Comparison of ENCODE assay signal across 8 mouse cellular contexts in genomic region chr4:43442456-43443361, GRCm38 (mm10). TPM values are rescaled to one million over a fixed set of nuclear protein-coding genes. Genes with fewer than 3 reads are reported as not detected.
DNase-seq lines count a peak whose midpoint lies in the region; ATAC-seq lines count a peak whose summit lies in the region.

No protein-coding gene starts in this region.

- DNase-seq in 416B (ENCODE audit: low read depth): peak; percentile 77
- peak; percentile 61 for DNase-seq in adrenal gland, adult 8-10 months
- peak; percentile 84 for DNase-seq in embryonic facial prominence, embryonic 10.5 days (ENCODE audit: low spot score)
- peak; percentile 85 for DNase-seq in heart, embryonic 10.5 days (ENCODE audit: low spot score)
- DNase-seq in liver, embryonic 11.5 days (ENCODE audit: low spot score): peak; percentile 78
- peak; percentile 81 for DNase-seq in naive thymus-derived CD4-positive, alpha-beta T cell, adult 2 months (ENCODE audit: low read depth)

- under 1% methylated on average over 88 of the region's 88 CpGs for WGBS in embryonic facial prominence, embryonic 10.5 days
- WGBS in heart, embryonic 10.5 days: under 1% methylated on average over 86 of the region's 88 CpGs
- WGBS in kidney, embryonic 15.5 days: under 1% methylated on average over 77 of the region's 88 CpGs
- WGBS in liver, embryonic 11.5 days: under 1% methylated on average over 88 of the region's 88 CpGs
- 0% methylated on average over 56 of the region's 88 CpGs for WGBS in stomach, embryonic 14.5 days

- peaks cover 30% of the 10 kb centered on the region for H3K36me3 ChIP-seq in embryonic facial prominence, embryonic 10.5 days (replicated peaks)
- peaks cover 30% of the 10 kb centered on the region for H3K36me3 ChIP-seq in heart, embryonic 10.5 days
- H3K36me3 ChIP-seq in kidney, embryonic 15.5 days: peaks cover 30% of the 10 kb centered on the region
- peaks cover 2% of the 10 kb centered on the region; the same call in 1 of the 2 replicates for H3K36me3 ChIP-seq in liver, embryonic 11.5 days (ENCODE audit: control insufficient read depth, insufficient read depth, low read length)
- H3K36me3 ChIP-seq in stomach, embryonic 14.5 days (ENCODE audit: control insufficient read depth, insufficient read depth, low read length): peaks cover 33% of the 10 kb centered on the region

- H3K4me2 ChIP-seq in kidney, embryonic 15.5 days: peak overlapping the region; percentile 95
- H3K4me2 ChIP-seq in liver, embryonic 11.5 days: peak overlapping the region; percentile 88
- peak overlapping the region; percentile 97 for H3K4me2 ChIP-seq in stomach, embryonic 14.5 days (replicated peaks; ENCODE audit: low read depth, low read length)

- H3K27me3 ChIP-seq in embryonic facial prominence, embryonic 10.5 days (replicated peaks; ENCODE audit: low read depth, poor library complexity, severe bottlenecking): 0 out of 2 replicates have a peak, but pooled peaks cover 14% of the 10 kb centered on the region
- no peaks in the 10 kb centered on the region for H3K27me3 ChIP-seq in heart, embryonic 10.5 days (ENCODE audit: insufficient read depth, poor library complexity, severe bottlenecking)
- H3K27me3 ChIP-seq in kidney, embryonic 15.5 days: no peaks in the 10 kb centered on the region
- H3K27me3 ChIP-seq in liver, embryonic 11.5 days (replicated peaks; ENCODE audit: control insufficient read depth, insufficient read depth, low read length): no peaks in the 10 kb centered on the region; the same call in none of the 2 replicates
- H3K27me3 ChIP-seq in stomach, embryonic 14.5 days (ENCODE audit: control insufficient read depth, insufficient read depth, low read length): no peaks in the 10 kb centered on the region

- peak; percentile 71 for ATAC-seq in kidney, embryonic 15.5 days (replicated peaks; ENCODE audit: low FRiP score)
- peak; percentile 72 for ATAC-seq in liver, embryonic 11.5 days (replicated peaks; ENCODE audit: low FRiP score)
- peak; percentile 66 for ATAC-seq in stomach, embryonic 14.5 days (ENCODE audit: insufficient number of reproducible peaks, insufficient read depth, low FRiP score, low read depth)

- no peaks in the 10 kb centered on the region for H3K9me3 ChIP-seq in embryonic facial prominence, embryonic 10.5 days
- H3K9me3 ChIP-seq in heart, embryonic 10.5 days: no peaks in the 10 kb centered on the region
- no peaks in the 10 kb centered on the region for H3K9me3 ChIP-seq in kidney, embryonic 15.5 days (replicated peaks)
- no peaks in the 10 kb centered on the region for H3K9me3 ChIP-seq in liver, embryonic 11.5 days (ENCODE audit: control insufficient read depth, low read length)
- no peaks in the 10 kb centered on the region for H3K9me3 ChIP-seq in stomach, embryonic 14.5 days (ENCODE audit: control insufficient read depth, low read depth, low read length)

- peaks cover 12% of the 10 kb centered on the region for H3K4me1 ChIP-seq in embryonic facial prominence, embryonic 10.5 days
- H3K4me1 ChIP-seq in heart, embryonic 10.5 days: peaks cover 12% of the 10 kb centered on the region
- H3K4me1 ChIP-seq in kidney, embryonic 15.5 days: peaks cover 16% of the 10 kb centered on the region
- H3K4me1 ChIP-seq in liver, embryonic 11.5 days (replicated peaks; ENCODE audit: control insufficient read depth, insufficient read depth, low read length): 0 out of 2 replicates have a peak, but pooled peaks cover 8% of the 10 kb centered on the region
- peaks cover 8% of the 10 kb centered on the region for H3K4me1 ChIP-seq in stomach, embryonic 14.5 days (ENCODE audit: control insufficient read depth, insufficient read depth, low read length)

- peak overlapping the region; percentile 93 for H3K27ac ChIP-seq in embryonic facial prominence, embryonic 10.5 days (replicated peaks)
- H3K27ac ChIP-seq in heart, embryonic 10.5 days: peak overlapping the region; percentile 96
- H3K27ac ChIP-seq in kidney, embryonic 15.5 days: peak overlapping the region; percentile 97
- H3K27ac ChIP-seq in liver, embryonic 11.5 days (ENCODE audit: low read depth, low read length): peak overlapping the region; percentile 84
- H3K27ac ChIP-seq in stomach, embryonic 14.5 days (ENCODE audit: low read length): peak overlapping the region; percentile 90

- peak overlapping the region; percentile 92 for H3K4me3 ChIP-seq in embryonic facial prominence, embryonic 10.5 days
- peak overlapping the region; percentile 96 for H3K4me3 ChIP-seq in heart, embryonic 10.5 days
- H3K4me3 ChIP-seq in kidney, embryonic 15.5 days (replicated peaks): peak overlapping the region; percentile 99
- H3K4me3 ChIP-seq in liver, embryonic 11.5 days (ENCODE audit: low read depth, low read length): peak overlapping the region; percentile 72
- peak overlapping the region; percentile 87 for H3K4me3 ChIP-seq in stomach, embryonic 14.5 days (ENCODE audit: low read depth, low read length)

- H3K9ac ChIP-seq in kidney, embryonic 15.5 days: peak overlapping the region; percentile 99
- H3K9ac ChIP-seq in liver, embryonic 11.5 days (ENCODE audit: low read depth, low read length): peak overlapping the region; percentile 84
- H3K9ac ChIP-seq in stomach, embryonic 14.5 days (replicated peaks; ENCODE audit: low read depth, low read length): peak overlapping the region; percentile 95

RNA-seq across cellular contexts. Expression of gene Tesk1, which starts 1.0 kb away (rescaled TPM):
- total RNA-seq in adrenal gland, adult 8-10 months (2022): 10 to 100 TPM; 55.1 to 64.9 (median 59.3) TPM
- 6.9 and 9.2 TPM in 2 replicates for polyA plus RNA-seq in embryonic facial prominence, embryonic 10.5 days (2016; fragmentation: Nextera tagmentation; extraction: Ambion mirVana)
- polyA plus RNA-seq in heart, embryonic 10.5 days (2016; fragmentation: Nextera tagmentation; extraction: Ambion mirVana): 5.0 and 6.3 TPM in 2 replicates
- polyA plus RNA-seq in kidney, embryonic 15.5 days (2015; fragmentation: Nextera tagmentation; extraction: Ambion mirVana): 5.9 and 7.4 TPM in 2 replicates
- polyA plus RNA-seq in liver, embryonic 11.5 days (2014; fragmentation: Nextera tagmentation; extraction: Ambion mirVana): 4.3 TPM in 2 replicates
- polyA plus RNA-seq in stomach, embryonic 14.5 days (2014; fragmentation: Nextera tagmentation; extraction: Ambion mirVana): 5.4 and 7.1 TPM in 2 replicates

RNA-seq across cellular contexts. Expression of gene Cd72, which starts 11.7 kb away (rescaled TPM):
- total RNA-seq in adrenal gland, adult 8-10 months (2022): 1 to 10 TPM; 1.6 to 5.6 (median 4.9) TPM
- 2.3 TPM in 2 replicates for polyA plus RNA-seq in embryonic facial prominence, embryonic 10.5 days (2016; fragmentation: Nextera tagmentation; extraction: Ambion mirVana)
- 0.70 and 1.4 TPM in 2 replicates for polyA plus RNA-seq in heart, embryonic 10.5 days (2016; fragmentation: Nextera tagmentation; extraction: Ambion mirVana)
- 3.0 and 4.3 TPM in 2 replicates for polyA plus RNA-seq in kidney, embryonic 15.5 days (2015; fragmentation: Nextera tagmentation; extraction: Ambion mirVana)
- polyA plus RNA-seq in liver, embryonic 11.5 days (2014; fragmentation: Nextera tagmentation; extraction: Ambion mirVana): 1.2 and 1.3 TPM in 2 replicates
- 5.5 and 5.6 TPM in 2 replicates for polyA plus RNA-seq in stomach, embryonic 14.5 days (2014; fragmentation: Nextera tagmentation; extraction: Ambion mirVana)

RNA-seq across cellular contexts. Expression of gene Fam166b, which starts 13.8 kb away (rescaled TPM):
- not detected for total RNA-seq in adrenal gland, adult 8-10 months (2022)
- polyA plus RNA-seq in embryonic facial prominence, embryonic 10.5 days (2016; fragmentation: Nextera tagmentation; extraction: Ambion mirVana): 0.11 TPM in 1 of 2 replicates, not detected in the other
- polyA plus RNA-seq in heart, embryonic 10.5 days (2016; fragmentation: Nextera tagmentation; extraction: Ambion mirVana): not detected in 2 replicates
- polyA plus RNA-seq in kidney, embryonic 15.5 days (2015; fragmentation: Nextera tagmentation; extraction: Ambion mirVana): 0.27 and 0.44 TPM in 2 replicates
- polyA plus RNA-seq in liver, embryonic 11.5 days (2014; fragmentation: Nextera tagmentation; extraction: Ambion mirVana): not detected in 2 replicates
- 0.22 and 0.25 TPM in 2 replicates for polyA plus RNA-seq in stomach, embryonic 14.5 days (2014; fragmentation: Nextera tagmentation; extraction: Ambion mirVana)

RNA-seq across cellular contexts. Expression of gene Sit1, which starts 40.8 kb away (rescaled TPM):
- total RNA-seq in adrenal gland, adult 8-10 months (2022): under 1 TPM in 1 of 4 experiments, not detected in 3; 0.48 TPM
- polyA plus RNA-seq in embryonic facial prominence, embryonic 10.5 days (2016; fragmentation: Nextera tagmentation; extraction: Ambion mirVana): not detected in 2 replicates
- not detected in 2 replicates for polyA plus RNA-seq in heart, embryonic 10.5 days (2016; fragmentation: Nextera tagmentation; extraction: Ambion mirVana)
- polyA plus RNA-seq in kidney, embryonic 15.5 days (2015; fragmentation: Nextera tagmentation; extraction: Ambion mirVana): not detected in 2 replicates
- polyA plus RNA-seq in liver, embryonic 11.5 days (2014; fragmentation: Nextera tagmentation; extraction: Ambion mirVana): not detected in 2 replicates
- polyA plus RNA-seq in stomach, embryonic 14.5 days (2014; fragmentation: Nextera tagmentation; extraction: Ambion mirVana): not detected in 2 replicates

RNA-seq across cellular contexts. Expression of gene Ccdc107, which starts 50.0 kb away (rescaled TPM):
- 10 to 100 TPM; 60.5 to 81.9 (median 64.0) TPM for total RNA-seq in adrenal gland, adult 8-10 months (2022)
- polyA plus RNA-seq in embryonic facial prominence, embryonic 10.5 days (2016; fragmentation: Nextera tagmentation; extraction: Ambion mirVana): 45.2 and 46.6 TPM in 2 replicates
- polyA plus RNA-seq in heart, embryonic 10.5 days (2016; fragmentation: Nextera tagmentation; extraction: Ambion mirVana): 67.2 and 71.7 TPM in 2 replicates
- polyA plus RNA-seq in kidney, embryonic 15.5 days (2015; fragmentation: Nextera tagmentation; extraction: Ambion mirVana): 69.5 and 72.2 TPM in 2 replicates
- polyA plus RNA-seq in liver, embryonic 11.5 days (2014; fragmentation: Nextera tagmentation; extraction: Ambion mirVana): 60.3 and 60.5 TPM in 2 replicates
- polyA plus RNA-seq in stomach, embryonic 14.5 days (2014; fragmentation: Nextera tagmentation; extraction: Ambion mirVana): 130 and 132 TPM in 2 replicates

Comparison
In these comparisons a context has a peak if more than half of its experiments do, and no peak if none do; other contexts are left out.
1. Peak in every context shown above with its lines: DNase-seq, ATAC-seq, H3K4me3 ChIP-seq and H3K27ac ChIP-seq.